In genomic region chr10:8589871-8590533, GRCm38 (mm10) we compare ENCODE assay signal across 15 mouse cellular contexts.
DNase-seq lines count a peak whose midpoint lies in the region; ATAC-seq lines count a peak whose summit lies in the region.
"Had no signal": no experiment of that assay in that cellular context is flagged by ENCODE, and none has a peak within 500 bp of the region (broad histone marks: within the 10 kb centered on the region; RNA-seq: fewer than 3 reads in every experiment).

No protein-coding gene starts in this region.

- ATAC-seq in megakaryocyte-erythroid progenitor cell, adult 5-6 weeks (replicated peaks; ENCODE audit: low FRiP score, low TSS enrichment, poor library complexity, severe bottlenecking) = no peak
- ATAC-seq: intestine, embryonic 16.5 days; Patski had no signal

- peak; percentile 7 to 32 for DNase-seq in frontal cortex, postnatal 36 days (ENCODE audit: low spot score in 2 of 2)
- DNase-seq in frontal cortex, postnatal 14 days (ENCODE audit: low spot score in 2 of 2) = no peak
- peak; percentile 15 to 33 for DNase-seq in right cerebral cortex, adult 2 months (ENCODE audit: low spot score in 2 of 2)
- DNase-seq in right cerebral cortex, postnatal 14 days = no peak
- peak; percentile 8 to 39 for DNase-seq in left cerebral cortex, adult 9 months (ENCODE audit: low spot score in 2 of 2)
- no peak for DNase-seq in lung, postnatal 10 days
- no peak for DNase-seq in spleen, adult 12 weeks (ENCODE audit: low spot score)
- DNase-seq: cerebellum, adult 11 months; gastrocnemius, postnatal 10 days; heart, adult 2 months; kidney, postnatal 14 days; thymus, postnatal 4 days had no signal

Comparison
In these comparisons a context has a peak if more than half of its experiments do, and no peak if none do; other contexts are left out.
1. DNase-seq: peak in frontal cortex, postnatal 36 days (2 of 2), right cerebral cortex, adult 2 months (2 of 2) and left cerebral cortex, adult 9 months (2 of 2); none in frontal cortex, postnatal 14 days (0 of 2), right cerebral cortex, postnatal 14 days (single experiment), lung, postnatal 10 days (single experiment) and spleen, adult 12 weeks (single experiment).